Mouse (Mus musculus) limb, embryonic 15.5 days (tissue): ENCODE measurements at regions not wholly inside any gene's neighbourhood (a gene's known extent, or its start where the extent isn't known, plus 50 kb on each side); places are given as distances from the start of the nearest gene placed in this dataset.

ENCODE experiments used
- ATAC-seq: fragments of 200-750 bp; cut with Nextera tagmentation; 2 replicates; pipeline ENCODE4 v1.8.0; 2017; ENCODE audit warnings: low read depth, moderate TSS enrichment; ENCODE audit not compliant: insufficient number of reproducible peaks, low FRiP score, low TSS enrichment
- H3K27ac ChIP-seq: fragments of 300-500 bp; sonication (generic); 2 replicates; pipeline ENCODE4 v1.5.1; 2015; ENCODE audit warnings: moderate library complexity, mild to moderate bottlenecking, inconsistent platforms
- H3K27me3 ChIP-seq: fragments of 300-500 bp; sonication (generic); 2 replicates; pipeline ENCODE4 v1.6.1; 2015; ENCODE audit warnings: inconsistent platforms
- H3K36me3 ChIP-seq: fragments of 300-500 bp; sonication (generic); 2 replicates; pipeline ENCODE4 v1.6.1; 2015; ENCODE audit warnings: inconsistent platforms
- H3K4me1 ChIP-seq: fragments of 300-500 bp; sonication (generic); 2 replicates; pipeline ENCODE4 v1.6.1; 2015; ENCODE audit warnings: inconsistent platforms
- H3K4me2 ChIP-seq: fragments of 300-500 bp; sonication (generic); 2 replicates; pipeline ENCODE4 v1.6.1; 2015; ENCODE audit warnings: mild to moderate bottlenecking, inconsistent platforms
- H3K4me3 ChIP-seq: fragments of 300-500 bp; sonication (generic); 2 replicates; pipeline ENCODE4 v1.5.1; 2015; ENCODE audit warnings: mild to moderate bottlenecking, inconsistent platforms
- H3K9ac ChIP-seq: fragments of 300-500 bp; sonication (generic); 2 replicates; pipeline ENCODE4 v1.6.1; 2015; ENCODE audit warnings: inconsistent platforms
- H3K9me3 ChIP-seq: fragments of 300-500 bp; sonication (generic); 2 replicates; pipeline ENCODE4 v1.6.1; 2016; ENCODE audit warnings: inconsistent platforms
- WGBS: fragments of 180-500 bp; shearing (Covaris S2); methylation state at CpG from one replicate; pipeline ENCODE4 v1.1.7; 2015; 5-methylcytosine and 5-hydroxymethylcytosine counted together

- H3K36me3 ChIP-seq: no peaks in the 10 kb centered on the region
- ATAC-seq: no peak
- no peak overlapping the region for H3K27ac ChIP-seq
- no peaks in the 10 kb centered on the region for H3K27me3 ChIP-seq
- no peak overlapping the region for H3K9ac ChIP-seq
- no peak overlapping the region for H3K4me2 ChIP-seq
- peaks cover 8% of the 10 kb centered on the region for H3K4me1 ChIP-seq
- no peak overlapping the region for H3K4me3 ChIP-seq
- no peaks in the 10 kb centered on the region for H3K9me3 ChIP-seq
Measured at GRCm38 (mm10) chr15:25281942-25282341, 131.6 kb downstream of the Basp1 start.

- Histone ChIP-seq H3K27me3 (no peaks in the 10 kb centered on the region), H3K27ac (no peak overlapping the region), H3K4me2 (no peak overlapping the region), H3K4me1 (no peaks in the 10 kb centered on the region), H3K9me3 (no peaks in the 10 kb centered on the region), H3K4me3 (no peak overlapping the region), H3K9ac (no peak overlapping the region), H3K36me3 (no peaks in the 10 kb centered on the region)
- ATAC-seq: no peak
- WGBS: 65% methylated on average over 6 of the region's 6 CpGs
Measured at GRCm38 (mm10) chr15:25278317-25279156, 135.0 kb downstream of the Basp1 start.

- 64% methylated on average over 5 of the region's 5 CpGs for WGBS
- Histone ChIP-seq H3K27me3 (no peaks in the 10 kb centered on the region), H3K36me3 (no peaks in the 10 kb centered on the region), H3K9ac (no peak overlapping the region), H3K9me3 (no peaks in the 10 kb centered on the region), H3K4me2 (no peak overlapping the region), H3K4me3 (no peak overlapping the region), H3K4me1 (no peaks in the 10 kb centered on the region), H3K27ac (no peak overlapping the region)
- no peak for ATAC-seq
Measured at GRCm38 (mm10) chr15:25276227-25276626, 137.3 kb downstream of the Basp1 start.

- Histone ChIP-seq H3K9ac (no peak overlapping the region), H3K4me1 (0 out of 2 replicates have a peak, but pooled peaks cover 7% of the 10 kb centered on the region), H3K27me3 (no peaks in the 10 kb centered on the region), H3K36me3 (no peaks in the 10 kb centered on the region), H3K4me2 (no peak overlapping the region), H3K27ac (no peak overlapping the region), H3K4me3 (no peak overlapping the region), H3K9me3 (no peaks in the 10 kb centered on the region)
- no peak for ATAC-seq
- WGBS: 88% methylated on average over 5 of the region's 5 CpGs
Measured at GRCm38 (mm10) chr15:25271886-25272285, 141.7 kb downstream of the Basp1 start.

- no peak overlapping the region for H3K27ac ChIP-seq
- 39% methylated on average over 10 of the region's 10 CpGs for WGBS
- H3K4me3 ChIP-seq: no peak overlapping the region
- no peak overlapping the region for H3K4me2 ChIP-seq
- no peaks in the 10 kb centered on the region for H3K9me3 ChIP-seq
- no peak for ATAC-seq
- no peaks in the 10 kb centered on the region for H3K36me3 ChIP-seq
- H3K27me3 ChIP-seq: no peaks in the 10 kb centered on the region
- no peak overlapping the region for H3K9ac ChIP-seq
- 0 out of 2 replicates have a peak, but pooled peaks cover 7% of the 10 kb centered on the region for H3K4me1 ChIP-seq
Measured at GRCm38 (mm10) chr15:25270349-25270748, 143.2 kb downstream of the Basp1 start.

- H3K27me3 ChIP-seq: no peaks in the 10 kb centered on the region
- WGBS: 42% methylated on average over 11 of the region's 12 CpGs
- H3K36me3 ChIP-seq: no peaks in the 10 kb centered on the region
- H3K4me1 ChIP-seq: 0 out of 2 replicates have a peak, but pooled peaks cover 7% of the 10 kb centered on the region
- no peak for ATAC-seq
- no peak overlapping the region for H3K9ac ChIP-seq
- no peaks in the 10 kb centered on the region for H3K9me3 ChIP-seq
- no peak overlapping the region for H3K4me3 ChIP-seq
- no peak overlapping the region for H3K4me2 ChIP-seq
- H3K27ac ChIP-seq: no peak overlapping the region
Measured at GRCm38 (mm10) chr15:25269345-25269996, 144.1 kb downstream of the Basp1 start.

GRCm38 (mm10) chr15:25268436-25268835 is 145.1 kb downstream of the Basp1 start:
- Histone ChIP-seq H3K27me3 (no peaks in the 10 kb centered on the region), H3K4me1 (0 out of 2 replicates have a peak, but pooled peaks cover 7% of the 10 kb centered on the region), H3K36me3 (no peaks in the 10 kb centered on the region), H3K4me3 (no peak overlapping the region), H3K9me3 (no peaks in the 10 kb centered on the region), H3K9ac (no peak overlapping the region), H3K27ac (no peak overlapping the region), H3K4me2 (no peak overlapping the region)
- no peak for ATAC-seq
- WGBS: 78% methylated on average over 2 of the region's 2 CpGs

GRCm38 (mm10) chr15:25267509-25267908 is 146.1 kb downstream of the Basp1 start:
- no peak overlapping the region for H3K27ac ChIP-seq
- no peak overlapping the region for H3K4me3 ChIP-seq
- H3K9ac ChIP-seq: no peak overlapping the region
- no peaks in the 10 kb centered on the region for H3K9me3 ChIP-seq
- H3K4me1 ChIP-seq: 0 out of 2 replicates have a peak, but pooled peaks cover 7% of the 10 kb centered on the region
- H3K4me2 ChIP-seq: no peak overlapping the region
- no peak for ATAC-seq
- H3K27me3 ChIP-seq: no peaks in the 10 kb centered on the region
- no peaks in the 10 kb centered on the region for H3K36me3 ChIP-seq
- 75% methylated on average over 3 of the region's 3 CpGs for WGBS

- no peak overlapping the region for H3K4me2 ChIP-seq
- H3K4me1 ChIP-seq: no peaks in the 10 kb centered on the region
- no peak overlapping the region for H3K4me3 ChIP-seq
- no peak overlapping the region for H3K27ac ChIP-seq
- H3K27me3 ChIP-seq: no peaks in the 10 kb centered on the region
- no peaks in the 10 kb centered on the region for H3K36me3 ChIP-seq
- no peak for ATAC-seq
- 68% methylated on average over 13 of the region's 13 CpGs for WGBS
- no peak overlapping the region for H3K9ac ChIP-seq
- H3K9me3 ChIP-seq: no peaks in the 10 kb centered on the region
Measured at GRCm38 (mm10) chr15:25252648-25253567, 160.7 kb downstream of the Basp1 start.

GRCm38 (mm10) chr15:25245631-25246030 is 167.9 kb downstream of the Basp1 start:
- H3K9me3 ChIP-seq: no peaks in the 10 kb centered on the region
- no peaks in the 10 kb centered on the region for H3K36me3 ChIP-seq
- H3K4me2 ChIP-seq: no peak overlapping the region
- no peaks in the 10 kb centered on the region for H3K4me1 ChIP-seq
- no peak overlapping the region for H3K27ac ChIP-seq
- H3K4me3 ChIP-seq: no peak overlapping the region
- 90% methylated on average over 8 of the region's 8 CpGs for WGBS
- no peak overlapping the region for H3K9ac ChIP-seq
- ATAC-seq: no peak
- no peaks in the 10 kb centered on the region for H3K27me3 ChIP-seq

- no peak for ATAC-seq
- Histone ChIP-seq H3K9ac (no peak overlapping the region), H3K4me3 (no peak overlapping the region), H3K36me3 (no peaks in the 10 kb centered on the region), H3K9me3 (no peaks in the 10 kb centered on the region), H3K27me3 (no peaks in the 10 kb centered on the region), H3K27ac (no peak overlapping the region), H3K4me2 (no peak overlapping the region), H3K4me1 (no peaks in the 10 kb centered on the region)
- 57% methylated on average over 18 of the region's 18 CpGs for WGBS
Measured at GRCm38 (mm10) chr15:25237665-25238664, 175.6 kb downstream of the Basp1 start.
